Mouse (Mus musculus): ENCODE measurements at regions not wholly inside any gene's neighbourhood (a gene's known extent, or its start where the extent isn't known, plus 50 kb on each side); places are given as distances from the start of the nearest gene placed in this dataset.

DNA sequence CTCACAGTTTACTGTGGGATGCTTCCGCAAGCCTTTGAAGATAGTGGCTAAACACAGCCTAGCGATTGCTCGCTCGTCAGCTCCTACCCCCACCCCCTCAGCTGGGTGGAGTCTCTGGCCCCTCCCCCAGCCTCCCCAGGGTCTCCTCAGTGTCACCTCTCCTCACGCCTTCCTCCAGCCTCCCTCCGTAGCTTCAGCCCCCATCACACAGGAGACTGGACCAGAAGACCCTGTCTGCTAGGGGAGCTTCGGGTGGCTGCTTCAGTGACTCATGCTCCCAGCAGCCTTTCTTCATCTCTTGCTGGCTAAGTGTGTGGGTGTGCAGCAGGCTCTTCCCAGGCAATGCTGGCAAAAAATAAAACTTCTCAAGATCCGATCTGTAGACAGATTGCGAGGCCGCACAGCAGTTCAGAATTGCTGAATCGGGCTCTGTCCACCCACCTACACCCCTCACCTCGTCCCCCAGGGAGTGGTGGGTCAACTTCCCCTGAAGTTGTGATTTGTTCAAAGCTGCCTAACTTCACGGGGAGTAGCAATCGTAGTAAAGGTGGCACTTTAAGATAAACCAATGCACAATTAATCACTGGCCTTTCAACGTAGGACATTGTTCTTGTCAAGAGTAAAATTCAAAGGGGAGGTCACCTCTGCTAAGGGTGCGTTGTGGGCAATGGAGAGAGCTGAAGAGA, 61.2 kb upstream of the Ankrd28 start:
- peak; percentile 49 for DNase-seq

DNA sequence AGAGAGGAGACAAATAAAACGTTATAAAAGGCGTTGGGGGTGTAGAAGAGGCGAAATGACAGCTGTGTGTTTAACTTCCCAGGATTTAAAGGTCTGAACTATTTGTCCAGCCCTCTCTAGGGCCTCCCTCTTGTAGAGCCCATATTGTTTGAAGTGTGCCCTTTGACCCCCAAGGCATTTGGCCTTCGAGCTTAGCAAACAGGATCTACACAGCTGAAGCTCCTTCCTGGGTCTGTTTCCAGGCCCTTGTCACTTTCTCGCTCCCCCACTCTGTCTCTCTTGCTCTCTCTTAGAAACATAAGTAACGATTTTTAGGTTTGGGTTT, 61.7 kb upstream of the Ankrd28 start:
- peak; percentile 42 for DNase-seq

DNA sequence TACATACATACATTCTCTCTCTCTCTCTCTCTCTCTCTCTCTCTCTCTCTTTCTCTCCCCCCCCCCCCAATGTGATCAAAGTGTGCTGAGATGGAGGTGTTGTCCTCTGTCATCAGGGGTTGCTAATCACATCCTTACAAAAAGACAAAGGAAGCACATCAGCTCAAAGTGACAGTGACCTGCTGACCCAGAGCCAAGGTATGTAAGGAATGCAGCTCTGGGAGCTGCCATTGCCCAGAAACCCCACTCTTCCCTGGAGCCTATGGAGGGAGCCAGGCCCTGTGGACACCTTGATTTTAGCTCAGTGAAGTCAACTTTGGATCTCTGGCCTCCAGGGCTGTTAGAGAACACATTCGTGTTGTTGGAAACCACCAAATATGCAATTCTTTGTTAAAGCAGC, 66.0 kb upstream of the Ankrd28 start:
- DNase-seq: no peak

DNA sequence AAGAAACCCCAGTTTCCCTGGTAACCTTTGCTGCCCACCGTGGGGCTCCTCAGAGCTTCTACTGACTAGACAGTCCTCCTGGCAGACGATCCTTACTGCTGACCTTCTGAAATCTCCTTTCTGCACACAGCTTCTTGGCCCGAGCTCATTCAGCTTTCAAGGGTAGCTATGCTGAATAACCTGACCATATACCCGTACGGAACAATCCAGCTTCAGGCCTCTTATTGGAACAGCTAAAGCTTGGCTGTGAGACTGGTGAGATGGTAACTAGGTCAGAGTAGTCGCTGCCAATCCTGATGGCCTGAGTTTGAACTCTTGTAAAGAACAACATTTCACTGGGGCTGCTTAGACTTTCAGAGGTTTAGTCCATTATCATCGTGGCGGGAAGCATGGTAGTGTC, 69.1 kb upstream of the Ankrd28 start:
- DNase-seq: no peak

DNA sequence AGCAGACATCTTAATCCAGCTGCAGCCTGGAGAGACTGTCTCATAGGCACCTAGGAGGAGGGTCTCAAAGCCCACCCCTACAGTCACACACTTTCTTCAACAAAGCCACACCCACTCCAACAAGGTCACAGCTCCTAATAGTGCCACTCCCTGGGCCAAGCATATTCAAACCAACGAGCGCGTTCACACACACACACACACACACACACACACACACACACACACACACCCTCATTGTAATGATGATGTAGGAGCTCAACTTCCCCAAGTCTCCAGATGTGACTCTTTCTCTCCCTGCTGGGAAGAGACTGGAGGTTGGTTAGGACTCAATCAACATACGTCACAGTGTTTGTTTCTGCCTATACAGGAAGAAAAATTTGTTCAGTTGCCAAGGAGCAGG, 69.5 kb upstream of the Ankrd28 start:
- no peak for DNase-seq

DNA sequence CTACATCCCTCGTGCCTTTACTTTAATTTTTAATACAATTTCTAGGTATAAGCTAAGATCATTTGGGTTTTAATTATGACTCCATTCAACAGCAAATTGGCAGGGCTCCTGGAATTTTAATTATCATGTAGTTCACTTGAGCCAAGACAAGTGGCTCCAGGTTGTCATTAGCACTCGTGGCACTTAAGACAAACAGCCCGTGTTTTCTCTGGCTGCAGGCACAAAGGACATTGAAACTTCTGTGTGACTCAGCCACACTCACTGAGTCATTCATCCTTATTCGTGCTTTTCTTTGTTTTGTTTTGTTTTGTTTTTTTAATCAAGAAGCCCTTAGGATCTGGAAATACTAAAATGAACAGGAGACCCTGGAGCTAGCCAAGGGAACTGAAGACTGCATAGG, 71.5 kb upstream of the Ankrd28 start:
- DNase-seq: no peak

DNA sequence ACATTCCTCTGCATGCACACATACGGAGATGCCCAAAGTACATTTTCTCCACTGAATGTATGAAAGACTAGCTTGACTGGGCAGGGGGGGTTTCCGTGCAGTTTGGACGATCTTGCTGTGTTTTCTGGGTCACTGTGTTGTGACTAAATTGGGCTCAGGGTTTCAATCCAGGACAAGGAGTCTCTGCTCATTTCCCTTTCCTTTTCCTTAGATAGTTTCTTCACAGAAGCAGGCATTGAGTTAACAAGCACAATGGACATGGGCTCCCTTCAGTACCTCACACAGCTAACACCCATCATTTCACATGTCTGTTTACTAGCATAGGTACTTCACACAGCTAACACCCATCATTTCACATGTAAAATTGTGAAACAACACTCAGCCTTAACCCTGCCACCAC, 73.2 kb upstream of the Ankrd28 start:
- no peak for DNase-seq

DNA sequence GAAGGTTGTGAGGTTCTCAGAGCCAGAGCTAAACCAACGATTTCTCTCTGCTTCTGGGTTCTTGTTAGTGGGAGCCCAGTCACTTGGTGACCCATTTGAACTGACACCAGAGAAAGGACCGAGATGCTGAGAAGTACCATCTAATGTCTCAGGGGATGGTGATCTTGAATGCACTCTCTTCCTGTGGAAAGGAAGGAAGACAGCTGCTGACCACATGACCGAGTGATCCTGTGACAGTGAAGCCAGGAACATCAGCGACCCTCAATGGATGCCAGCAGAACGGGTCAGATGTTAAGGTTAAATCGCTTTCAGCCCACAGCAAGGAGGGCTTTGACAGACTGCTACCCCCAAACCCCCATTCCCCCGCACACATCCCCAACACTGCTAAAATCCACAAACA, 78.1 kb upstream of the Ankrd28 start:
- DNase-seq: peak; percentile 38

DNA sequence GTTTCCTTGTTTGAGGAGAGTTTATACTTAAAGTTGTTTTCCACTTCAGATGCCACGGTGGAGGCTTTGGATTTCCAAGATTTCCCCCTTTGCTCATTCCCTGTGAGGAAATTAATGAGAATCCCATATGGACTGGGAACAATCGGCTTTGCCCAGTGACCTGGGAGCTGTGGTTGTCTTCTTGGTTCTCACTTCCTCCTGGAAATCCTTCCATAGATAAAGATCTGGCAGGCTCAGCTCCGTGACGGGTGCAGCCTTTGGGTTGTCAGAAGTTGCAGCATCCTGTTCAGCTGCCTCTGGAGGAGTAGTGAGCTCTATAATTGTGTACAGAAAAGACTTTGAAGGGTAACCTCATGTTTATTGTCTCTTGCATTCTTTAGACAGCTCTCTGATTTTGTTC, 78.8 kb upstream of the Ankrd28 start:
- peak; percentile 39 for DNase-seq

DNA sequence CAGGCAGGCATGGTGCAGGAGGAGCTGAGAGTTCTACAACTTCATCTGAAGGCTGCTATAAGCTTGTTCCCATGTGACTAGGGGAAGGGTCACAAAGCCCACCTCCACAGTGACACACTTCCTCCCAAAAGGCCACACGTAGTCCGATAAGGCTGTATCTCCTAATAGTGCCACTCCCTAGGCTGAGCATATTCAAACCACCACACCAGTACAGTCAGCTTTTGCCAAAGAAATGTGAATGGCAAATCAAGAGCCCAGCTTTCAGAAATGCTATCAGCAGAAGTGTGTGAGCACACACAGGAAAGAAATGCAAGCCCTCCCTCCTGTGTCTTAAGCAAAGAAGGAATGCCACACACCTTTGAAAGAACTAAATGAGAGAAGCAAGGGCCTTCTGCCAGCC, 80.4 kb upstream of the Ankrd28 start:
- no peak for DNase-seq

DNA sequence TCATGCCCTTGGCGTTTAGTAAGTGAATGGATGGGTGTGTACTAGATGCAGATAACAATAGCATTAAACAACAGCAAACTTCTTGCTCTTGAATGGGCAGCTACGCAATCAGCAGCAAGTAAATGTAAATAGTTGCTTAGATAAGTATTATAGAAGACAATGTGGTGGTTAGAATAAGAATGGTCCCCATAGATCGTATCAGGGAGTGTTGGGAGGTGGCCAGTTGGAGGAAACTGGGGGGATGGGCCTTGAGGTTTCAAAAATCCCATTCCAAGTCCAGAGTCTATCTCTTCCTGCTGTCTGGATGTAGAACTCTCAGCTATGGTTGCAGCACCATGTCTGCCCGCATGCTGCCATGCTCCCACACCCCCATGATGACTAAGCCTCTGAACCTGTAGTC, 88.0 kb upstream of the Ankrd28 start:
- peak; percentile 12 for DNase-seq

DNA sequence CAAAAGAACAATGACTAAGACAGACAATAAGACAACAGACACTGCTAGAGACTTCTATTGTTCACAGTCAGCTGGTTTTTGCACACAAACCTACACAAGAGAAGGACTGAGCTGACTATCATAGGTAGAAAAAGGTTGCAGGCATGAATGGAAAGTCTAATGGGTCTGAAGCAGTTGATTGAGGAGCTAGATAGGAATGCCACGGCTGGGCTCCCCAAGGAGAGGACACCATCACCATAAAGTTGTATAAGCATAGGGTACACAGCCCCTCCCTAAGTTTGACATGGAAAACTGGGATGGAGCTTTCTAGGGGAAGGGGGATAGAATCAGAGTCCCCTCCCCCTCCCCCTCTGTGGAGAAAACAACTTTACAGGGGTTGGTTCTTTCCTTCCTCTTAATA, 88.5 kb upstream of the Ankrd28 start:
- no peak for DNase-seq

DNA sequence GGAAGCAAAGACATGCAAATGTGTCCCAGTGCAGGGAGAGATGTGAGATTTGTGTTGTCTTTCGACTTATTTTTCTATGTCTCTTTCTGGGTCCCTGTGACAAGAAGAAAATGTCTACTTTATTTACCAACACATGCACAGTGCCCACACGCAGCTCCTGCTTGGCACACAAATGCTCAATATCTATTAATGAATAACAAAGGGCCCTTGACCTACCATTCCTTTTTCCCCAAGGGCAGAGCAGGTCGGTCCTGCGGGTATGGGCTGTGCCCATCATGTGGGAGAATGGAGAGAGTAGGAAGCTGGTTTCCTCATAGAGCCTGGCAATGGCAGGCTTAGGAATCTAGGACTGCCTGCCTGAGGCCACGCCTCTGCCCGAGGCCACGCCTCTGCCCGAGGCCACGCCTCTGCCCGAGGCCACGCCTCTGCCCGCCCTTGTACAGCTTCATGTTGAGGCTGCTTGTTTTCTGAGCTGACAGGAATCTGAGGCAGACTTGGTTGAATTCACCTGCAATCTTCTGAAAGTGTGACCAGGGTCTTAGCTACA, 98.8 kb upstream of the Ankrd28 start:
- peak; percentile 51 for DNase-seq

DNA sequence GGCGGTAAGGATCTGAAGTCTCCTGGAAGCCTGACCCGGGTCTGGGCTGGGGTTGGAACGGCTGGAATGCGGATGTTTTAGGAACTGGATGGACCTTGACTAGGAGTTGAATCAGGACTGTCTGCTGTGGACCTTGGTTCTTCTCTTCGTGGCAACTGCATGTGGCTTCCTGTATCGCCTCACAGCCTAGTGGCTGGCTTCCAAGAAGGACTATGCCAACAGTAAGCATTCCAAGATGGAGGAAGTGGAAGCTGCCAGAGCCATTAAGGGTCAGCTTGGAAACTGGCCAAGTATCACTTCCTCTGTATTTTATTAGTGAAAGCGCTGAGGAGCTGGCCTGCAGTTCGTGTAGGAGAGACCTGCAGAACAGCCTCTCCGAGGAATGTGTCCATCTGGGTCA, 98.4 kb upstream of the Galnt15 start:
- DNase-seq: peak; percentile 97

DNA sequence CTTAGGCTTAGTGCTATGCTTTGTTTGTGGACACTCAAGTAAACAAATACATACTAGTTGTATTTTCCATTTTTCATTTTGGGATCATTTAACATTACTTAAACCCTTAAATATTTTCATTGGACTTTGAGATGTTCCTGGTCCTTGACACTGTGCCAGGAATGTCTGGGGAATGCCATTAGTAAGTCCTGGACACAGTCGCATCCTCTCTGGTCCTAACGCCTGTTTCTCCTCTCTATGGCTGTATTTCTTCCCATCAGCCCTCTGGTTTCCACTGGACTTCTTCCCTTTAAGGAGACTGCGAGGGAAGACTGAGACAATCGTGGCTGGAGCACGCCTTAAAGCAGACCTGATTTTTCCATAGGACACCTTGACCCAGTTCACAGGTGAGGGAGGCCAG, 96.8 kb upstream of the Galnt15 start:
- DNase-seq: peak; percentile 11

DNA sequence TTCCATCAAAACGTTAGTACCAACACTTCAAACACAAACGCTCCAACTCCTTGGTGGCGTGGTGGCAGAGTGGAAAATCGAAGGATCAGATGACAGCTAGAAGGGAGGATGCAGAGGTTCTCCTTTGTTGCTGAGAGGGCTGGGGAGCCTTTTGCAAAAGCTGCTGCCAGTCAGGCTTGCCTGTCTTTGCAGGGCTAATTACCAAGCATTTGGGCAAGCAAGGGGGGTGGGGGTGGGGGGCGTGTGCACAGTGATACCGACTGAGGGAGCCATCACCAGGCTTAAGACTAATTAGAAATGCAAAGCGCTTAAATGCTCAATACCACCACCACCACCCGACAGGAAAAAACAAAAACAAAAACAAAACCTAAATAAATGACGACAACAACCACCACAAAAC, 95.3 kb upstream of the Galnt15 start:
- no peak for DNase-seq

DNA sequence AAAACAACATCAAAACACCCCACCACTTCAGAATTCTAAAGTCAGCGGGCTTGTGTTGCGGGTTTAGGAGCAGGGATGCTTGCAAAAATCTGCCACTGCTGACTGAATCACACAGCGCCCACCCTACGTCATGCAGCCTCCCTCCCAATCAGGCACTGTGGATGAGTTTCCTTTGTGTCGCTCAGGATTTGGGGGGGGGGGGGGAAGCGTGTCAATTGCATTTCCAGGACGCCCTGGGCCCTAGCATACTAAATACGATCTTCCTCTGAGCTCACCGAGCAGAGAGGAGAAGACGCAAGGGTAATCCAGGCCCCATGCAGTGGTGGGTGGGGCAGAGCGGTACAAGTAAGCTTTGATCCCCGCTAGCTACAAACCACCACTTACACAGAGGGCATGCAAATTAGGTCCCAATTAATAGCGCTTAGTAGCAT, 94.9 kb upstream of the Galnt15 start:
- DNase-seq: peak; percentile 31

DNA sequence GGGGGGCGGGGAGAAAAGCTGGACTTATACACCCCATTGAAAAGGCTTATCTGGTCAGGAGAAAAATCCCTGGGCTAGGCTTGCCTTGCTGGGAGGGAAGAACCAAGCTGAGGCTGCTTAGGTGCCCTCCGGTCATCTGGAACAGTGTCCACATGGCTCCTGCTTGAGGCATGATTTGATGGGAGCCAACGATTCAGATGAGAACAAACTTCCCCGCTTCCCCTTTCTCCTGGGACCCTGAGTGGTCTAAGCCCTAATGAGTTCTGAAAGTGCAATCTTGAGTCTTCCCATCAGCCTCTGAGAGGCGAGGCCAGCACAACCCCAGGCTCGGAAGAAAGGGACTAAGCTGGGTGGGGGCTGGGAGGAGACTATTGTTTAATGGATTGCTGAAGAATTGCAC, 94.5 kb upstream of the Galnt15 start:
- DNase-seq: no peak

DNA sequence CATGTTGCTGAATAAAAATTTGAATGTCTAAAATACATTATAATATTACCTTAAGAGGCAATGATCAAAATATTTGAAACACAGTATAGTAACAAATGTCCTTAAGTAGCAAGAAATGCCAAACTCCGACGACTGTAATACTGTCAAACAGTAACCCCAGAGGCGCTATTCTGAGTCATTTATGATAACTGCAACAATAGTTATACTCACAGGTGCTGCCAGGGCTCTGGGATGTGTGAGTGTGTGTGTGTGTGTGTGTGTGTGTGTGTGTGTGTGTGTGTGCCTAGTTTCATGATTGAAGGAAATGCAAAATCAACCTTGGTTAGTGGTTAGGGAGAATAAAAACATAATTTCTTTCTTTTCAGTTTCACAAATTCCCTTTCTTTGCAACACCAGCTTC, 94.0 kb upstream of the Galnt15 start:
- DNase-seq: no peak

DNA sequence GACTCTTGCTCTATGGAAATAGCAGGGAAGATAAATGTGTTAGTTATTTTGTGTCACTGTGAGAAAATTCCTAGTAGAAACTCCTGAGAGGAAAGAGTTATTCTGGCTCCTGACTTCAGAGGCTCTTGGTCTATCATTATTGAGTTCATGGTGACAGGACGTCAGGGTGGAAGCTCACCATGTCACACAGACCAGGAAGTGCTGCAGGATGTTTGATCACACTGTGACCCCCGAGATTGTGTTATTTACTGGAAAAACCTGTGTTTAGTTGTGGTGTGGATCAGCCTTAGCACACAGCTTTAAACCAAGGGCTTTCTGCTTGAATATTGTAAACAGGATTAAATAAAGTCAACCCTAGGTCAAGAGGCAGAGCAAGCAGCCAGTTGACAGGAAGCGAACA, 93.4 kb upstream of the Galnt15 start:
- peak; percentile 41 for DNase-seq

DNA sequence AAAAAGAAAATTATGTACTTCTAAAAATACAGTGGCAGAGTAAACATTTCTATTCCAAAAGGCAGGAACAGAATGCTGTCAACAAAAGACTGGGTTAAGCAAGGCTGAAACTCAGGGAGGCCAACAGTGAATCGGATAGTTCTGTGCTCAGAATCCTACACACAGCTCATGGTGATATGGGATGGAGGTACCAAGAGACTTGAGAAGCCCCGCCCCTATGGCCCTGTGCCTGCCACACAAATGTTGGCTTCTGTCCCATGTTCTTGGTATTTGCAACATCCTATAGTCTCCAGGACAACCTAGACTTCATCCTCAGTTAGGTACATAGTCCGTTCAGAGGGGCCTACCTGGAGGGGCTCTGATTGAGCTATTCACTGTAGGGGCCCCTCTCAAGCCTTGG, 92.2 kb upstream of the Galnt15 start:
- no peak for DNase-seq

DNA sequence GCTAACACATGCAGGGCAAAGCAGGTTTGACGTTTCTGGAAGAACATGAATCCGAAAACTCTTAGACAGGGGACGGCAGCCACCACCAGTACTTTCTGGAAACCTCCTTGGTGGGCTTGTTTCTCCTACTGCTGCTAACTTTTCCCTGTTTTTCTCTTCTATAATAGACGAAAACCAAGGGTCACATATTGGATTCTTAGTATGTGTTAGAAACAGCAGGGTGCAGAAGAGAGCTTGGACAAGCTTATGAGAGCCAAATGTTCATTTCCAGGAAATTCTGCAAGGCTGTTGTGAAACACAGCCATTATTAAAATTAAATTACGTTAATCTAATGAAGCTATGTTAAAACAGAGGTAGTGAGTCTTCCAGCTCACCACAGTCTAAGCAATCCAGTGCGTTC, 87.9 kb upstream of the Galnt15 start:
- DNase-seq: no peak

DNA sequence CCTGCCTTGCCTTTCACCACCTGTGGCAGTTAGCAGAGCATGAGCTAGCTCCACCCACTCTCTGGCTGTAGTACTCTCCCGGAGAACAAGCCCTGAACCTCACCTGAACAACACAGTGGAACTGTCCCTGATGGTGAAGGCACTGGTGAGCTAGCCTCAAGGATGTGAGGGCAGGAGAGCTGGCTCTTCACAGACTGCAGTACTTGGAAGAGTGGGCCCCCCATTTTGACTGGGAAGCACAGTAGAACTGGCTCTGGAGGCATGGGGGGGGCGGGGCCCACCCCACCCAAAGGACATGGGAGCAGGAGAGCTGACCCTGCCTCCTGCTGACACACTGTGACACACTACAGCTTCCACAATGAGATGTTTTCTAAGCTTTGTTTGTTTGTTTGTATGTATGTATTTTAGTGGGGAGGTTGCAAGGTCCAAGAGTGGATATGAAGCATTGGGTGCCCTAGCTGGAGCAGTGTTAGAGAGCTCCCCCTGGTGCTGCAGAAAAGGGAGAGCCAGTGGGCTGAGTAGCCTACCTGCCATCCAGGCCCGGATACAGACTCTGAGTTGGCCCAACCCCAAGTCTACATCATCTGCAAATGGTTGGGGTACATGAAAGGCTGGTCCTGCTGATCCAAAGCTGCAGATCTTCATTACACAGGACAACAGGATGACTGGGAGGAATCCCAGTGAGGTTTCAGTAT, 86.4 kb upstream of the Galnt15 start:
- DNase-seq: peak; percentile 73

DNA sequence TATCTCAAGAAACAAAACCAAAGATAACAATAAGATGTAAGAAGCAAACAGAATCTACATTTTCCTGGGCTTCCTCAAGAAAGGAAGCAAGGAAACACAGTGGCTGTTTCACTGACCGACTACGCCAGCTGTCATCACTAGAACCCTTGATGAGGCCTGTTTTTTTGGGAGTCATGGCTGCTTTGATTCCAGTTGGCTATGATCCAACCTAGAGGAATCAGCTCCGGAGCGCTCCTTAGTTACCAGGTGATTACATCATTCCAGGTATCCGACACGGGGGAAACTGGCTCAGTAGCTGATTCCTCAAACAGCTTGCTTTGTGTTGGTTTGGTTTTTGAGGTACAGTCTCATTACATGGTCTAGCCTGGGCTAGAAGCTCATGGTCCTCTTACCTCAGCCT, 84.1 kb upstream of the Galnt15 start:
- DNase-seq: no peak

DNA sequence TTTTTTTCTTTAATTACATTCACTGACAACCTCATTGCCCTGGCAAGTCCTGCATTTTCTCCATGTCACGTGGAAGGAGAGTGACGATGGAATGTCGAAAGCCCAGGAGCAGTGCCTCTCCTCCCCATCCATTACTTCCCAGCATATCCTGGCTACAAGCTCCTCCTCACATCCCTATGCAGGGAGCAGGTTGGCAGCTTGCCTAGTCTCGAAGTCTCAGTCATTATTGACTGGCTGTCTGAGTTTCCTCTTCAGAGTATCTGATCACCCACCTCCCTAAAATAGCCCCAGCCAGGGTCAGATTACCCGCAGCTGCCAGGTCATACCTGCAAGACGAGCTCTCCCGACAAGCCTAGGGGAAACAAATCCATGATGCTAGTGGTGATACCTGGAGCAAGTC, 83.7 kb upstream of the Galnt15 start:
- peak; percentile 46 for DNase-seq

All from lung, postnatal 36 days (tissue).